Mouse (Mus musculus) left cerebral cortex, adult 8-10 months (tissue): Measurements from ENCODE around the gene Esrra. TPM values are rescaled to one million over a fixed set of nuclear protein-coding genes. Genes with fewer than 3 reads are reported as not detected.

Experiments used
- DNase-seq, 2 experiments: peaks; one replicate each; pipeline ENCODE4 v3.0.0; 2022; ENCODE audit warnings: low spot score in 2 of 2
- total RNA-seq, 4 experiments: library from RNA; stranded (reverse); gene quantifications; 2 replicates each; pipeline ENCODE4 v1.2.4; 2022

Gene Esrra
- total RNA-seq, 4 experiments from 2014 or later, result 60.5 to 66.0 (median 63.4) TPM

- DNase-seq, result peak; percentile 84 to 97
These were observed 20.0 kb upstream of the Esrra start, which contains the start of gene Bad for GRCm38 (mm10) chr19:6941372-6942248. Gene Bad, plus strand, starts transcription at chr19:6941861.

GRCm38 (mm10) chr19:6940396-6941351 lies 19.1 kb upstream of the Esrra start:
- DNase-seq, result no peak

GRCm38 (mm10) chr19:6939106-6940002 lies 17.7 kb upstream of the Esrra start:
- DNase-seq, result no peak

- no peak for DNase-seq
These were observed 16.2 kb upstream of the Esrra start for GRCm38 (mm10) chr19:6937541-6938465.

- DNase-seq, result no peak
These were observed 14.7 kb upstream of the Esrra start for GRCm38 (mm10) chr19:6936299-6936698.

- DNase-seq, result no peak
These were observed 12.8 kb upstream of the Esrra start, which contains the start of gene Kcnk4 for GRCm38 (mm10) chr19:6934195-6934977. Gene Kcnk4, minus strand, starts transcription at chr19:6934515.

GRCm38 (mm10) chr19:6933436-6934194 lies 12.0 kb upstream of the Esrra start:
- peak in 1 of 2 experiments; percentile 75 for DNase-seq

GRCm38 (mm10) chr19:6933102-6933435 lies 11.5 kb upstream of the Esrra start:
- DNase-seq, result no peak

- DNase-seq, result no peak
These were observed 10.4 kb upstream of the Esrra start for GRCm38 (mm10) chr19:6932018-6932417.

- DNase-seq, result no peak
These were observed 9.4 kb upstream of the Esrra start for GRCm38 (mm10) chr19:6931002-6931401.

GRCm38 (mm10) chr19:6928080-6928479 lies 6.5 kb upstream of the Esrra start:
- DNase-seq, result no peak

GRCm38 (mm10) chr19:6926559-6927255 lies 5.1 kb upstream of the Esrra start:
- DNase-seq, result no peak

GRCm38 (mm10) chr19:6925611-6926329 lies 4.2 kb upstream of the Esrra start:
- no peak for DNase-seq

GRCm38 (mm10) chr19:6925307-6925573 lies 3.6 kb upstream of the Esrra start, which contains the start of gene Catsperz:
Gene Catsperz, minus strand, starts transcription at chr19:6925380.
- DNase-seq, result no peak

- peak; percentile 69 to 79 for DNase-seq
These were observed 3.1 kb upstream of the Esrra start for GRCm38 (mm10) chr19:6924461-6925306.
